Mouse (Mus musculus): ENCODE measurements around the gene Ranbp3l.
"Not testable (repeated sequence)": the region's sequence is repeated elsewhere in the genome, so short reads cannot be mapped to it uniquely, and the experiment has no call there.

Gene Ranbp3l

GRCm38 (mm10) chr15:8967573-8968228 lies at the start of gene Ranbp3l:
Ranbp3l (plus strand) TSS chr15:8967949.
- DNase-seq (ENCODE audit: low spot score): peak; percentile 29

- DNase-seq (ENCODE audit: low spot score): peak; percentile 78
Observed at GRCm38 (mm10) chr15:8930061-8930460, 37.7 kb upstream of the Ranbp3l start.

- peak; percentile 51 for DNase-seq (ENCODE audit: low spot score)
Observed at GRCm38 (mm10) chr15:8936911-8937310, 30.8 kb upstream of the Ranbp3l start.

GRCm38 (mm10) chr15:8940861-8941260 lies 26.9 kb upstream of the Ranbp3l start:
- no peak for DNase-seq (ENCODE audit: low spot score)

GRCm38 (mm10) chr15:8950856-8951255 lies 16.9 kb upstream of the Ranbp3l start:
- DNase-seq (ENCODE audit: low spot score): no peak

GRCm38 (mm10) chr15:8963323-8963722 lies 4.4 kb upstream of the Ranbp3l start:
- peak; percentile 69 for DNase-seq (ENCODE audit: low spot score)

GRCm38 (mm10) chr15:8968229-8968595 lies 463 bp downstream of the Ranbp3l start:
- no peak for DNase-seq (ENCODE audit: low spot score)

- no peak for DNase-seq (ENCODE audit: low spot score)
Observed at GRCm38 (mm10) chr15:8969061-8969635, 1.4 kb downstream of the Ranbp3l start.

- no peak for DNase-seq (ENCODE audit: low spot score)
Observed at GRCm38 (mm10) chr15:8991211-8991610, 23.5 kb downstream of the Ranbp3l start.

- DNase-seq (ENCODE audit: low spot score): no peak
Observed at GRCm38 (mm10) chr15:8991859-8992838, 24.4 kb downstream of the Ranbp3l start.

GRCm38 (mm10) chr15:8994608-8995277 lies 27.0 kb downstream of the Ranbp3l start:
- peak; percentile 52 for DNase-seq (ENCODE audit: low spot score)

- no peak for DNase-seq (ENCODE audit: low spot score)
Observed at GRCm38 (mm10) chr15:8995490-8995889, 27.7 kb downstream of the Ranbp3l start.

- no peak for DNase-seq (ENCODE audit: low spot score)
Observed at GRCm38 (mm10) chr15:9002762-9003161, 35.0 kb downstream of the Ranbp3l start.

GRCm38 (mm10) chr15:9009196-9009595 lies 41.4 kb downstream of the Ranbp3l start:
- no peak for DNase-seq (ENCODE audit: low spot score)

GRCm38 (mm10) chr15:9014541-9014940 lies 46.8 kb downstream of the Ranbp3l start:
- peak; percentile 50 for DNase-seq (ENCODE audit: low spot score)

- DNase-seq (ENCODE audit: low spot score): not testable (repeated sequence)
Observed at GRCm38 (mm10) chr15:9015496-9015895, 47.7 kb downstream of the Ranbp3l start.

- DNase-seq (ENCODE audit: low spot score): peak; percentile 30
Observed at GRCm38 (mm10) chr15:9055704-9056103, 88.0 kb downstream of the Ranbp3l start.

- DNase-seq (ENCODE audit: low spot score): no peak
Observed at GRCm38 (mm10) chr15:9059856-9060255, 92.1 kb downstream of the Ranbp3l start.

GRCm38 (mm10) chr15:9061150-9061882 lies 93.6 kb downstream of the Ranbp3l start:
- no peak for DNase-seq (ENCODE audit: low spot score)

GRCm38 (mm10) chr15:9068881-9069280 lies 101.1 kb downstream of the Ranbp3l start:
- no peak for DNase-seq (ENCODE audit: low spot score)

- DNase-seq (ENCODE audit: low spot score): peak; percentile 59
Observed at GRCm38 (mm10) chr15:9070353-9070752, 102.6 kb downstream of the Ranbp3l start.

Data from adipocyte (in vitro differentiated cells).